Mouse (Mus musculus): ENCODE results near the gene Syt5. TPM values are rescaled to one million over a fixed set of nuclear protein-coding genes. Genes with fewer than 3 reads are reported as not detected.
"Not testable (repeated sequence)": the region's sequence is repeated elsewhere in the genome, so short reads cannot be mapped to it uniquely, and the experiment has no call there.

Gene Syt5
- polyA plus RNA-seq (2014; fragmentation: Nextera tagmentation; extraction: Ambion mirVana): 5.6 and 6.7 TPM in 2 replicates

GRCm38 (mm10) chr7:4547221-4547641 is at the start of gene Syt5:
Syt5 (minus strand) TSS chr7:4547541.
- peak; percentile 65; the same call in 1 of the 2 replicates for ATAC-seq (replicated peaks; ENCODE audit: low FRiP score, low TSS enrichment, low read depth)
- no peak within 1 kb of the TSS for H3K27ac ChIP-seq (ENCODE audit: low read depth)

DNA sequence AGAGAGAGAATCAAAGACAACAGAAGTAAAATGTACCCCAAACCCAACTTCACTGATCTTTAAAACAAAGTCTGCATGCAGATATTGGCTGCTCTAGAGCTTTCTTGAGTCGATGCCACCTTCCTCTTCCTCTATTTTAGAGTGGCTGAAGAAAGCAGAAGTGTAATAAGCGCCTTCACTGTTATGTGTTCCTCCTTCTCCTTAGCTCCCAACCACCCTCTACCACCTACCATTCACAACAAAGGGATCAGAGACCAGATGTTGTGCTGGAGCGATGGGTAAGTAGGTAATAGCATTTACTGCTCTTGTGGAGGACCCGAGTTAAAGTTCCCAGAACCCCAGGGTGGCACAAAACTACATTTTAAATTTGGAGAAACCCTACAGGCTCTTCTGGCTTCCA is 49.7 kb upstream of the Syt5 start:
- not testable (repeated sequence) for H3K4me1 ChIP-seq (replicated peaks; ENCODE audit: control insufficient read depth, insufficient read depth, low read length); H3K9me3 ChIP-seq (ENCODE audit: control insufficient read depth, low read length); H3K27ac ChIP-seq (ENCODE audit: low read depth); H3K27me3 ChIP-seq (replicated peaks; ENCODE audit: control insufficient read depth, insufficient read depth, low read length); H3K4me2 ChIP-seq (ENCODE audit: low read length); H3K9ac ChIP-seq (ENCODE audit: low read length); H3K36me3 ChIP-seq (ENCODE audit: control insufficient read depth, insufficient read depth, low read length); DNase-seq (ENCODE audit: low spot score); H3K4me3 ChIP-seq (ENCODE audit: low read depth, low read length); ATAC-seq (replicated peaks; ENCODE audit: low FRiP score, low TSS enrichment, low read depth)
- WGBS: 82% methylated on average over 4 of the region's 4 CpGs

More at GRCm38 (mm10) chr7:4547221-4547641, at the start of gene Syt5:
- peak within 1 kb of the TSS; percentile 63 for H3K4me2 ChIP-seq (ENCODE audit: low read length)
- H3K9ac ChIP-seq (ENCODE audit: low read length): peak within 1 kb of the TSS; percentile 27; the same call in 1 of the 2 replicates
- H3K9me3 ChIP-seq (ENCODE audit: control insufficient read depth, low read length): no peaks in the 10 kb centered on the region
- WGBS: 5% methylated on average over 33 of the region's 33 CpGs
- DNase-seq (ENCODE audit: low spot score): peak; percentile 71
- H3K4me3 ChIP-seq (ENCODE audit: low read depth, low read length): peak within 1 kb of the TSS; percentile 26
- H3K27me3 ChIP-seq (replicated peaks; ENCODE audit: control insufficient read depth, insufficient read depth, low read length): no peaks in the 10 kb centered on the region
- H3K4me1 ChIP-seq (replicated peaks; ENCODE audit: control insufficient read depth, insufficient read depth, low read length): peaks cover 3% of the 10 kb centered on the region; the same call in 1 of the 2 replicates
- H3K36me3 ChIP-seq (ENCODE audit: control insufficient read depth, insufficient read depth, low read length): no peaks in the 10 kb centered on the region

DNA sequence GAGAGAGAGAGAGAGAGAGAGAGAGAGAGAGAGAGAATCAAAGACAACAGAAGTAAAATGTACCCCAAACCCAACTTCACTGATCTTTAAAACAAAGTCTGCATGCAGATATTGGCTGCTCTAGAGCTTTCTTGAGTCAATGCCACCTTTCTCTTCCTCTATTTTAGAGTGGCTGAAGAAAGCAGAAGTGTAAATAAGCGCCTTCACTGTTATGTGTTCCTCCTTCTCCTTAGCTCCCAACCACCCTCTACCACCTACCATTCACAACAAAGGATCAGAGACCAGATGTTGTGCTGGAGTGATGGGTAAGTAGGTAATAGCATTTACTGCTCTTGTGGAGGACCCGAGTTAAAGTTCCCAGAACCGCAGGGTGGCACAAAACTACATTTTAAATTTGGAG is 34.1 kb upstream of the Syt5 start:
- not testable (repeated sequence) for DNase-seq (ENCODE audit: low spot score); H3K27me3 ChIP-seq (replicated peaks; ENCODE audit: control insufficient read depth, insufficient read depth, low read length); H3K4me3 ChIP-seq (ENCODE audit: low read depth, low read length); H3K4me1 ChIP-seq (replicated peaks; ENCODE audit: control insufficient read depth, insufficient read depth, low read length); H3K4me2 ChIP-seq (ENCODE audit: low read length); H3K27ac ChIP-seq (ENCODE audit: low read depth); ATAC-seq (replicated peaks; ENCODE audit: low FRiP score, low TSS enrichment, low read depth); H3K36me3 ChIP-seq (ENCODE audit: control insufficient read depth, insufficient read depth, low read length); H3K9ac ChIP-seq (ENCODE audit: low read length); H3K9me3 ChIP-seq (ENCODE audit: control insufficient read depth, low read length)
- 81% methylated on average over 3 of the region's 3 CpGs for WGBS

GRCm38 (mm10) chr7:4572361-4572760 is 25.0 kb upstream of the Syt5 start:
- DNase-seq (ENCODE audit: low spot score); H3K27me3 ChIP-seq (replicated peaks; ENCODE audit: control insufficient read depth, insufficient read depth, low read length); H3K9ac ChIP-seq (ENCODE audit: low read length); H3K36me3 ChIP-seq (ENCODE audit: control insufficient read depth, insufficient read depth, low read length); H3K4me2 ChIP-seq (ENCODE audit: low read length); H3K4me1 ChIP-seq (replicated peaks; ENCODE audit: control insufficient read depth, insufficient read depth, low read length); ATAC-seq (replicated peaks; ENCODE audit: low FRiP score, low TSS enrichment, low read depth); H3K9me3 ChIP-seq (ENCODE audit: control insufficient read depth, low read length); H3K4me3 ChIP-seq (ENCODE audit: low read depth, low read length); H3K27ac ChIP-seq (ENCODE audit: low read depth): not testable (repeated sequence)
- WGBS: 66% methylated on average over 2 of the region's 2 CpGs

DNA sequence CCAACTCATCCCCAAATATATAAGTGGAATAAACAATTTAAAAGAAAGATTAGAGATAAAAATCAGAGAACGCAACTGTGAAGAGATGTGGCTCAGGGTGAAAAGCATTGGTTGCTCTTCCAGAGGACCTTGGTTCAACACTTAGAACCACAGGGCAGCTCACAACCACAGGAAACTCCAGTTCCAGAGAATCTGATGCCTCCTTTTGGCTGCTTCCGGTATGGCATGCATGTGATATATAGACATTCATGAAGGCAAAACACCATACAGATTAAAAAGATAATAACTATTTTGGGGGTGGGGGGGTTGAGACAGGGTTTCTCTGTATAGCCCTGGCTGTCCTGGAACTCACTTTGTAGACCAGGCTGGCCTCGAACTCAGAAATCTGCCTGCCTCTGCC is 15.3 kb upstream of the Syt5 start:
- no peaks in the 10 kb centered on the region for H3K4me1 ChIP-seq (replicated peaks; ENCODE audit: control insufficient read depth, insufficient read depth, low read length)
- no peak overlapping the region for H3K9ac ChIP-seq (ENCODE audit: low read length)
- ATAC-seq (replicated peaks; ENCODE audit: low FRiP score, low TSS enrichment, low read depth): no peak
- no peak overlapping the region for H3K27ac ChIP-seq (ENCODE audit: low read depth)
- no peaks in the 10 kb centered on the region for H3K27me3 ChIP-seq (replicated peaks; ENCODE audit: control insufficient read depth, insufficient read depth, low read length)
- 82% methylated on average over 3 of the region's 3 CpGs for WGBS
- no peak overlapping the region for H3K4me2 ChIP-seq (ENCODE audit: low read length)
- H3K36me3 ChIP-seq (ENCODE audit: control insufficient read depth, insufficient read depth, low read length): no peaks in the 10 kb centered on the region
- no peaks in the 10 kb centered on the region for H3K9me3 ChIP-seq (ENCODE audit: control insufficient read depth, low read length)
- no peak for DNase-seq (ENCODE audit: low spot score)
- no peak overlapping the region for H3K4me3 ChIP-seq (ENCODE audit: low read depth, low read length)

DNA sequence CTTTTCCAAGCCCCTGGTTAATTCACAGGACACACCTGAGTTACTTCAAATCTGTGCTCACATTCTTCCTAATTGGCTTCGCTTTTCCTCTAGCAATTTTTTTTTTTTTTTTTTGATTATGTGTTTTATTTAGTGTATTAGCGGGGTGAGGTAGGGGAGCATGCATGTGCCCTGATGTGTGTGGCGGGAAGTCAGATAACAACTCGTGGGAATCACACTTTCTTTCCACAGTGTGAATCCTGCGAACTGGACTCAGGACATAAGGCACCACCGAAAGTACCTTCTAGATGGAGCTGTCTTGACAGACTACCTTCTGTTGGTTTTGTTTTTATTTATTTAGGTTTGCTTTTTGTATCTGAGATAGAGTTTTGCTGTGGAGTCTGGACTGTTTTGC is 9.8 kb upstream of the Syt5 start:
- Histone ChIP-seq H3K9me3 (ENCODE audit: control insufficient read depth, low read length) (no peaks in the 10 kb centered on the region), H3K4me1 (replicated peaks; ENCODE audit: control insufficient read depth, insufficient read depth, low read length) (no peaks in the 10 kb centered on the region), H3K27me3 (replicated peaks; ENCODE audit: control insufficient read depth, insufficient read depth, low read length) (no peaks in the 10 kb centered on the region), H3K4me3 (ENCODE audit: low read depth, low read length) (no peak overlapping the region), H3K4me2 (ENCODE audit: low read length) (no peak overlapping the region), H3K27ac (ENCODE audit: low read depth) (no peak overlapping the region), H3K9ac (ENCODE audit: low read length) (no peak overlapping the region), H3K36me3 (ENCODE audit: control insufficient read depth, insufficient read depth, low read length) (no peaks in the 10 kb centered on the region)
- DNase-seq (ENCODE audit: low spot score): no peak
- 72% methylated on average over 6 of the region's 6 CpGs for WGBS
- no peak for ATAC-seq (replicated peaks; ENCODE audit: low FRiP score, low TSS enrichment, low read depth)

DNA sequence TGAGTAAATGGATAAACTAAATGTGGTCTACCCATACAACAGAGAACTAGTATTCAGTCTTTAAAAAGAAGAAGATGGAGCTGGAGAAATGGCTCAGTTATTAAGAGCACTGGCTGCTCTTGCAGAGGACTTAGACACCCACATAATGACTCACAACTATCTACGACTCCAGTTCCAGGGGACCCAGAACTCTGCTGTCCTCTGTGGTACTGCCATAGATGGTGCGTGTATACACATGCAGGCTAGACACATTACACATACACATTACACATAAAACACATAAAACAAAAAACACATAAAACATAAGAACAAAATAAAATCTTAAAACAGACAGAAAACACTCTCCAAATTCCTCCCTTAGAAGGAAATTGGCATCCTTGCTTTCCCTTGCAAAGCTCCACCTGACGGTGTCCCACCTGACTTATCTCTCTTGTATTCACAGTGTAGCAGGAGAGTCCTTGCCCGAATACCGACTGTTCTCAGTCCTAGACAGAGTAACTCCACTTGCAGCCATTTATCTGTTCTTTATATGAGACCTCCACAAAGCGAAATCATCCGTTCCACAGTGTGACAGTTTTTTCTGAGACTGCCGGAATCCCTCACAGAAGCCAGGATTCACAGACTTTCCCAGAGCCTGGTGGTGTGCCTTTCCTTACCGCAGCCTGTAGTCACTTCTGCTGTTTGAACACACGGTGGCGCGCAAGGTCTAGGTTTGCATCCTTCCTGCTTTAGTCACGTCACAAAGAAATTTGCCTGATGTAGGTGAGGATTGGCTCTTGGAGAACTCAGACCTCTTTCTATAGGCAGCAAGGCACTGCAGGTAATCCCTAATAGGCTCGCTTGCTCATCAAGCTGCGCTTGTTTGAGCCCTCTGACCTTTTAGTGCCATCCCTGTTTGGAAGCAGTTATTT is 9.2 kb upstream of the Syt5 start:
- H3K9me3 ChIP-seq (ENCODE audit: control insufficient read depth, low read length): no peaks in the 10 kb centered on the region
- 22% methylated on average over 15 of the region's 15 CpGs for WGBS
- H3K4me2 ChIP-seq (ENCODE audit: low read length): no peak overlapping the region
- H3K27me3 ChIP-seq (replicated peaks; ENCODE audit: control insufficient read depth, insufficient read depth, low read length): no peaks in the 10 kb centered on the region
- no peak overlapping the region for H3K27ac ChIP-seq (ENCODE audit: low read depth)
- DNase-seq (ENCODE audit: low spot score): peak; percentile 89
- ATAC-seq (replicated peaks; ENCODE audit: low FRiP score, low TSS enrichment, low read depth): peak; percentile 90
- no peaks in the 10 kb centered on the region for H3K36me3 ChIP-seq (ENCODE audit: control insufficient read depth, insufficient read depth, low read length)
- no peak overlapping the region for H3K4me3 ChIP-seq (ENCODE audit: low read depth, low read length)
- no peak overlapping the region for H3K9ac ChIP-seq (ENCODE audit: low read length)
- no peaks in the 10 kb centered on the region for H3K4me1 ChIP-seq (replicated peaks; ENCODE audit: control insufficient read depth, insufficient read depth, low read length)

DNA sequence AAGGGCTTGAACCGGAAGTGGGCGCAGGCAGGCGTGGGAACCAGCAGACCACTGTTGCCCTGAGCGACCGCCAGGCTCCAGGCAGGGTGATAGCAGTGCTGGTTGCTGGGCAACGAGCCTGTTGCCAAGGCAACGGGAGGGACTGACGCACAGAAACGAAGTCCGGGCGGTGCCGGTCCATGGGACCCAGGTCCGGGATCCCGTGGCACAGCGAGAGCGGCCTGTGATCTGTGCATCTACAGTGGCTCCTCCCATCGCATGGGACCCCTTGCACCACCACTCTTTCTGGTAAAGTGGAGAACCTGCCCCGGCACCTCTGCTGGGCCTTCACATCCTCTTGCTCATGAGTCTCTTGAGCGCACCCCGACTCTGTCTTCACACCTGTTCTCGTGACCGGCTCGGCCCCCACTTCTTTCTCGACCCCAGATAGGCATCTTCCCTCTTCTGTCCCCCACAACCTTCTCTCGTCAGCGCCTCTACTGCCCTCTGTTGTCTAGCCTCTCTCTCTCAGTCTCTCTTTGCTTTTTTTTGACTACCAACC is 680 bp downstream of the Syt5 start:
- Histone ChIP-seq H3K9ac (ENCODE audit: low read length) (peak overlapping the region; percentile 16; the same call in 1 of the 2 replicates), H3K27ac (ENCODE audit: low read depth) (no peak overlapping the region), H3K4me1 (replicated peaks; ENCODE audit: control insufficient read depth, insufficient read depth, low read length) (peaks cover 3% of the 10 kb centered on the region; the same call in 1 of the 2 replicates), H3K36me3 (ENCODE audit: control insufficient read depth, insufficient read depth, low read length) (no peaks in the 10 kb centered on the region), H3K27me3 (replicated peaks; ENCODE audit: control insufficient read depth, insufficient read depth, low read length) (no peaks in the 10 kb centered on the region), H3K4me2 (ENCODE audit: low read length) (peak overlapping the region; percentile 63), H3K9me3 (ENCODE audit: control insufficient read depth, low read length) (no peaks in the 10 kb centered on the region), H3K4me3 (ENCODE audit: low read depth, low read length) (peak overlapping the region; percentile 26)
- WGBS: 3% methylated on average over 26 of the region's 26 CpGs
- peak; percentile 81 for ATAC-seq (replicated peaks; ENCODE audit: low FRiP score, low TSS enrichment, low read depth)
- peak; percentile 77 for DNase-seq (ENCODE audit: low spot score)
